Mouse (Mus musculus) adipose tissue, adult 10 weeks (tissue): ENCODE measurements around the gene Mrgpra3. TPM values are rescaled to one million over a fixed set of nuclear protein-coding genes. Genes with fewer than 3 reads are reported as not detected.

Experiments
- polyA plus RNA-seq: library from polyadenylated mRNA; stranded (reverse); fragments of 350-450 nt; fragmentation: Illumina TruSeq; extraction: RNeasy Lipid Tissue Mini Kit (QIAGEN cat#74804); gene quantifications from one replicate; pipeline ENCODE4 v1.2.3, GENCODE M21; 2014; ENCODE audit warnings: low read depth, low replicate concordance

Gene Mrgpra3
- polyA plus RNA-seq, result not detected

GRCm38 (mm10) chr7:47601272-47601671 is at the start of gene Mrgpra3:
TSS of gene Mrgpra3 (minus strand) at chr7:47601372.

Other genes with a start within 250 kb of the Mrgpra3 start
- not detected for gene Mrgpra1, start 247.1 kb downstream of the Mrgpra3 start, polyA plus RNA-seq
- gene Mrgpra2a, start 149.2 kb downstream of the Mrgpra3 start, polyA plus RNA-seq, result not detected
- gene Mrgpra2b, start 72.5 kb downstream of the Mrgpra3 start, polyA plus RNA-seq, result not detected